ENCODE assay signal across 8 mouse cellular contexts in the genomic region with DNA sequence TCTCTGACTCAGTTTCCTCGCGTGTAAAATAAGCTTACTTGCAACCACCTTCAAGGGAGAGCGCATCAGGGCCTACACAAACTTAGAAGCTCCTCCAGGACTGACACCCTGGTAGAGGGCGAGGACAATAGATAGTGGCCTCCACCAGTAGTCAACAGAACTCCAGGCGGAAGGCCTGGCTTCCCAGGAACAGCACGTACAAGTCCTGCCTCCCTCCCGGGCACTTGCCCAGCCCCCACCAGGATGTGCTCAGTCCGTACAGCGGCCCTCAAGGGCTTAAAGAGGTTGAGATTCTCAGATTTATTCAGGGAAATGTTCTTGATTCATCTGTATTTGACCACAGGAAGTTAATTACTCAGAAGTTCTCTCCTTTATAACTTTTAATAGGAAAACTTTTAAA. TPM values are rescaled to one million over a fixed set of nuclear protein-coding genes. Genes with fewer than 3 reads are reported as not detected.
A peak's percentile ranks its signal among the peaks of the same experiment; 100 is the strongest.
DNase-seq lines count a peak whose midpoint lies in the region; ATAC-seq and TF ChIP-seq lines count a peak whose summit lies in the region.

No protein-coding gene starts in this region.

- 37% methylated on average over 9 of the region's 9 CpGs for WGBS in embryonic facial prominence, embryonic 14.5 days
- 26% methylated on average over 9 of the region's 9 CpGs for WGBS in limb, embryonic 11.5 days
- WGBS in midbrain, embryonic 13.5 days, result 23% methylated on average over 9 of the region's 9 CpGs

- H3K36me3 ChIP-seq in ES-E14 (ENCODE audit: control insufficient read depth, insufficient read depth, low read length, poor library complexity, severe bottlenecking), result no peaks in the 10 kb centered on the region
- no peaks in the 10 kb centered on the region for H3K36me3 ChIP-seq in embryonic facial prominence, embryonic 14.5 days (ENCODE audit: control insufficient read depth, insufficient read depth, low read length)
- H3K36me3 ChIP-seq in limb, embryonic 11.5 days (ENCODE audit: control insufficient read depth, insufficient read depth, low read length), result no peaks in the 10 kb centered on the region
- H3K36me3 ChIP-seq in midbrain, embryonic 13.5 days, result no peaks in the 10 kb centered on the region

- in situ Hi-C loops in ES-E14 (cut with MboI; ENCODE audit: low sequenced_read_pairs in 2 of 2, unreplicated experiment in 2 of 2), result no loop called here

- peaks cover 12% of the 10 kb centered on the region for H3K27me3 ChIP-seq in embryonic facial prominence, embryonic 14.5 days (replicated peaks; ENCODE audit: control insufficient read depth, insufficient read depth, low read length)
- H3K27me3 ChIP-seq in limb, embryonic 11.5 days (ENCODE audit: control insufficient read depth, insufficient read depth, low read length), result no peaks in the 10 kb centered on the region
- H3K27me3 ChIP-seq in midbrain, embryonic 13.5 days, result peaks cover 38% of the 10 kb centered on the region

- H3K9ac ChIP-seq in ES-E14 (ENCODE audit: insufficient read depth, low read depth, low read length, poor library complexity, severe bottlenecking), result no peak overlapping the region
- no peak overlapping the region for H3K9ac ChIP-seq in embryonic facial prominence, embryonic 14.5 days (ENCODE audit: low read depth, low read length)
- no peak overlapping the region for H3K9ac ChIP-seq in limb, embryonic 11.5 days (ENCODE audit: low read length)
- H3K9ac ChIP-seq in midbrain, embryonic 13.5 days (replicated peaks), result no peak overlapping the region

- peak overlapping the region; percentile 77 to 81; a peak in 2 of 4 replicates for H3K4me3 ChIP-seq in ES-E14 (ENCODE audit: insufficient read depth in 1 of 2, low read depth in 1 of 2, low read length in 2 of 2, poor library complexity in 1 of 2, severe bottlenecking in 1 of 2)
- peak overlapping the region; percentile 70 for H3K4me3 ChIP-seq in embryonic facial prominence, embryonic 14.5 days (ENCODE audit: low read depth, low read length)
- H3K4me3 ChIP-seq in limb, embryonic 11.5 days (ENCODE audit: low read depth, low read length), result peak overlapping the region; percentile 66
- H3K4me3 ChIP-seq in midbrain, embryonic 13.5 days (replicated peaks), result peak overlapping the region; percentile 58

- H3K27ac ChIP-seq in ES-E14 (ENCODE audit: insufficient read depth, low read depth, low read length, poor library complexity, severe bottlenecking), result no peak overlapping the region
- no peak overlapping the region for H3K27ac ChIP-seq in embryonic facial prominence, embryonic 14.5 days (replicated peaks; ENCODE audit: low read depth, low read length)
- H3K27ac ChIP-seq in limb, embryonic 11.5 days (replicated peaks; ENCODE audit: low read depth, low read length), result no peak overlapping the region
- H3K27ac ChIP-seq in midbrain, embryonic 13.5 days, result no peak overlapping the region

- H3K9me3 ChIP-seq in ES-E14 (ENCODE audit: control insufficient read depth, insufficient read depth, low read depth, low read length), result no peaks in the 10 kb centered on the region
- H3K9me3 ChIP-seq in embryonic facial prominence, embryonic 14.5 days (ENCODE audit: control insufficient read depth, low read length), result no peaks in the 10 kb centered on the region
- H3K9me3 ChIP-seq in limb, embryonic 11.5 days (ENCODE audit: control insufficient read depth, low read length), result no peaks in the 10 kb centered on the region
- no peaks in the 10 kb centered on the region for H3K9me3 ChIP-seq in midbrain, embryonic 13.5 days

- H3K4me1 ChIP-seq in ES-E14 (ENCODE audit: control insufficient read depth in 2 of 2, insufficient read depth in 2 of 2, low read length in 2 of 2, poor library complexity in 1 of 2), result peaks cover 0 to 7% of the 10 kb centered on the region in 2 experiments; a peak in 1 of 4 replicates
- peaks cover 3% of the 10 kb centered on the region; the same call in 1 of the 2 replicates for H3K4me1 ChIP-seq in embryonic facial prominence, embryonic 14.5 days (ENCODE audit: control insufficient read depth, insufficient read depth, low read length)
- 0 out of 2 replicates have a peak, but pooled peaks cover 2% of the 10 kb centered on the region for H3K4me1 ChIP-seq in limb, embryonic 11.5 days (ENCODE audit: control insufficient read depth, insufficient read depth, low read length)
- H3K4me1 ChIP-seq in midbrain, embryonic 13.5 days (replicated peaks), result peaks cover 11% of the 10 kb centered on the region

- ATAC-seq in embryonic facial prominence, embryonic 14.5 days (ENCODE audit: low read depth), result no peak
- no peak for ATAC-seq in limb, embryonic 11.5 days (ENCODE audit: insufficient number of reproducible peaks, low FRiP score, low TSS enrichment, low read depth)
- ATAC-seq in midbrain, embryonic 13.5 days, result no peak

- intact Hi-C loops in heart, postnatal 25 days (cut with DNase I), result loop anchor here (5.0 kb wide), 1 partner anchor 64 kb away; no protein-coding TSS in a partner anchor

- no peak for DNase-seq in ES-E14 (ENCODE audit: low read depth, low spot score)
- DNase-seq in embryonic facial prominence, embryonic 14.5 days (ENCODE audit: low spot score), result no peak
- DNase-seq in heart, postnatal 25 days (ENCODE audit: low spot score), result peak; percentile 13
- DNase-seq in limb, embryonic 11.5 days (ENCODE audit: low spot score), result peak; percentile 37
- no peak for DNase-seq in layer of hippocampus, postnatal 25 days (ENCODE audit: extremely low spot score in 1 of 2, low spot score in 1 of 2)
- no peak for DNase-seq in left cerebral cortex, adult 9 months (ENCODE audit: low spot score in 2 of 2)
- DNase-seq in thymus, postnatal 14 days, result no peak

- peak overlapping the region; percentile 99 for H3K4me2 ChIP-seq in embryonic facial prominence, embryonic 14.5 days (ENCODE audit: low read depth, low read length)
- H3K4me2 ChIP-seq in limb, embryonic 11.5 days (ENCODE audit: low read depth, severe bottlenecking), result peak overlapping the region; percentile 97
- peak overlapping the region; percentile 96 for H3K4me2 ChIP-seq in midbrain, embryonic 13.5 days (replicated peaks)

TF ChIP-seq in ES-E14, 5 proteins besides CTCF, POLR2A, EP300 and RAD21:
- no peak for TF ChIP-seq CHD2 (IDR thresholded peaks at IDR 0.05; ENCODE audit: low read depth, low read length)
- no peak for TF ChIP-seq HCFC1 (IDR thresholded peaks at IDR 0.05; ENCODE audit: borderline replicate concordance, insufficient read depth, low read length)
- TF ChIP-seq ZNF384 (IDR thresholded peaks at IDR 0.05; ENCODE audit: low read depth, low read length), result no peak
- TF ChIP-seq MAFK (IDR thresholded peaks at IDR 0.05; ENCODE audit: insufficient read depth, low read depth, low read length), result no peak
- no peak for TF ChIP-seq ZC3H11A (IDR thresholded peaks at IDR 0.05; ENCODE audit: borderline replicate concordance, low read depth, low read length)

RNA-seq across cellular contexts. Expression of gene Cmtm8, which starts 1.1 kb away (rescaled TPM):
- 1.8 and 2.2 TPM in 2 replicates for total RNA-seq in ES-E14 (2012; rRNA removed)
- 16.9 and 18.6 TPM in 2 replicates for polyA plus RNA-seq in embryonic facial prominence, embryonic 14.5 days (2014; fragmentation: Nextera tagmentation; extraction: Ambion mirVana)
- 10 to 100 TPM in 1 of 2 experiments, 1 to 10 TPM in 1; 9.9 to 10.1 TPM for total RNA-seq in heart, postnatal 25 days (2021)
- 17.3 and 17.6 TPM in 2 replicates for polyA plus RNA-seq in limb, embryonic 11.5 days (2014; fragmentation: Nextera tagmentation; extraction: Ambion mirVana)
- polyA plus RNA-seq in midbrain, embryonic 13.5 days (2015; fragmentation: Nextera tagmentation; extraction: Ambion mirVana), result 7.7 and 9.1 TPM in 2 replicates
- 1 to 10 TPM; 1.8 to 2.0 TPM for total RNA-seq in layer of hippocampus, postnatal 25 days (2021)

Comparison
In these comparisons a context has a peak if more than half of its experiments do, and no peak if none do; other contexts are left out.
1. DNase-seq: peak in heart, postnatal 25 days (single experiment) and limb, embryonic 11.5 days (single experiment); none in ES-E14 (single experiment), embryonic facial prominence, embryonic 14.5 days (single experiment), layer of hippocampus, postnatal 25 days (0 of 2), left cerebral cortex, adult 9 months (0 of 2) and thymus, postnatal 14 days (single experiment).
2. Peak in every context shown above with its lines, with median percentiles within 50 percentile points of each other: H3K4me3 ChIP-seq and H3K4me2 ChIP-seq.